Mouse (Mus musculus) ovary, postnatal 14 days (tissue): ENCODE results near the gene Rasgef1b.
"Not testable (repeated sequence)": the region's sequence is repeated elsewhere in the genome, so short reads cannot be mapped to it uniquely, and the experiment has no call there.

Experiments
- DNase-seq: peaks from one replicate; pipeline ENCODE4 v3.0.0; 2022; ENCODE audit warnings: low spot score

The Rasgef1b gene

DNA sequence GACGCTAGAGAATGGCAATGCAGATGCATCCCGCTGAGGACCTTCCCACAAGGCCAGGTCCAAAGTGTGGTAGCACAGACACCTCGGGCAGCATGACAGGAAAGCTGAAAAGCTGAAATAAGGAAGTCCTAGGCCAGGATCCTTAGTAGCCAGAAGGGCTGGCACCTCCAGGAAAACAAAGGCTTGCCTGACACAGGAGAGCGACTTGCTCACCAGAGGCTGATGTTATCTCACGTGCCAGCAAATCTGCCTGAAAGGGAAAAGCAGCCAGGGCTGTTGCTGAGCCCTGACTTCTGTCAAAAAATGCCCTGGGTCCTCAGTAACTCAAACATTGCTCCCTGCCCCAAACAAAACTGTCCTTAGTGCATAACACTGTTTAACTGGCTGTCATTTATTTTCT, 478.0 kb downstream of the Rasgef1b start:
- no peak for DNase-seq

DNA sequence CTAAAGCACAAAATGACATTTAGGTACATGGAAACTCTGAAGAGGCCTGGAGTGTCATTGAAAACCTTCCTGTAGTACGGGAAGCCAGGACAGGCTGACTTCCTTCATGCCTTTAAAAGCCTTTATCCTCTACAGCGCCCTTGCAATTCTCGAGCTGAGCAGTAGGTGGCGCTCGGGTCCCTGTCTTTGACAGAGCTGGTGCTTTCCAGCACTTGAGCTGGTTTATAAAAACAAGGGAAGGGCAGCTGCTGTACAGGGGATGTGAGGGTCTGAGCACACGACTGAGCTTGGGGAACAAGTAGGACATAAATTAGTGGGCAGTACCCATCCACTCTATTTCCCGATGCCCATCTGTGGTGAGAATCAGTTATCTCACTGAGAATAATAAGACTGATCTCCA, 480.4 kb downstream of the Rasgef1b start:
- DNase-seq: peak; percentile 98

DNA sequence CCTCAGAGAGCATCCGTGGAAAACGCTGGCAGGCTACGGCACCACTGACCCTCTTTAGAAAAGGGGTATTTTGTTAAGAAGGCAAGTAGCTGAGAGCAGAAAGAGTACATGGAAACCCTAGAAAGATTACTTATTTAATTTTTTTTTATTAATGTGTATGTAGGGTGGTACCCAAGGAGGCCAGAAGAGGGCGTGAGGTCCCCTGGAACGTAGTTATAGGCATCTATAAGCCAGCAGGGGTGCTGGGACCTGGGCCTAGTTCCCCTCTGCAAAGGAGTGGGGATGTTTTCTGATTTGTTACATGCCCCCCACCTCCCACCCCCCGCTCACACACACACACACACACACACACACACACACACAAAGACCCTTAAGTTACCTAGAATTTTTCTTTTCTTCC, 480.9 kb downstream of the Rasgef1b start:
- DNase-seq: no peak

DNA sequence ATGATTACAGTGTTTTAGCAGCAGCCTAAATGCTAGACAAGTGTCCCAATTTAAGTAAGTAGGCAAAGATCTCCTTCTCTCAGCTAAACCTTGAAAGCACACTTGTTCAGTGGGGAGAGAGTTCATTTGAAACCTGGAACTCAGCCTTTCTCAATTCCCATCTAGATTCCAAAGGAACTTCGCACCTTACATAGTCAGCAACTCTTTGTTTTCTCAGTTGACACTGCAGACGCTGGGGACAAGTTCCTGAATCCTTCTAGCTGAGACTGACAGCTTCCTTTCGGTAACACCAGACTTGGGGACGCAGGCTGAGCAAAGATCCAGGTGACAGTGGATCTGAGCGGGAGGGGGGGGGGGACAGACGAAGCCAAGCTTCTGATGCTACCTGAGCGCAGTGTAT, 481.4 kb downstream of the Rasgef1b start:
- DNase-seq: no peak

DNA sequence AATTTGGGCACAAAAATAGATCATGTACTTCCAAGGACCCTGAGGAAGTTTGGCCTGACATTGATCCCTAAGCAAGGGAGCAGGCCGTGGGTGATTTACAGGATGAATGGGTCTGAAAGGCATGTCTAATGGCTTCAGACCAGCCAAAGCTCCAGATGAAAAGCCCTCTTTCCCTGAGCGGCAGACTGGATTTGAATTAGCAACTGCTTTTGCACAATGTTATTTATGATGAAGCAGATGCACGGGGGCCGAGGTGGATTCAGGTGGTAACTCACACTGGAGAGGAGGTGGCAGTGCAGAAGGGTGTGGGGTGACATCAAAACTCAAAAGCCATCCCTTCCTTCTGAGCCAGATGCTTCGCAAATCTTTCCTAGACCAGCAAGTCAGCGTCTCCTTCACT, 481.9 kb downstream of the Rasgef1b start:
- no peak for DNase-seq

DNA sequence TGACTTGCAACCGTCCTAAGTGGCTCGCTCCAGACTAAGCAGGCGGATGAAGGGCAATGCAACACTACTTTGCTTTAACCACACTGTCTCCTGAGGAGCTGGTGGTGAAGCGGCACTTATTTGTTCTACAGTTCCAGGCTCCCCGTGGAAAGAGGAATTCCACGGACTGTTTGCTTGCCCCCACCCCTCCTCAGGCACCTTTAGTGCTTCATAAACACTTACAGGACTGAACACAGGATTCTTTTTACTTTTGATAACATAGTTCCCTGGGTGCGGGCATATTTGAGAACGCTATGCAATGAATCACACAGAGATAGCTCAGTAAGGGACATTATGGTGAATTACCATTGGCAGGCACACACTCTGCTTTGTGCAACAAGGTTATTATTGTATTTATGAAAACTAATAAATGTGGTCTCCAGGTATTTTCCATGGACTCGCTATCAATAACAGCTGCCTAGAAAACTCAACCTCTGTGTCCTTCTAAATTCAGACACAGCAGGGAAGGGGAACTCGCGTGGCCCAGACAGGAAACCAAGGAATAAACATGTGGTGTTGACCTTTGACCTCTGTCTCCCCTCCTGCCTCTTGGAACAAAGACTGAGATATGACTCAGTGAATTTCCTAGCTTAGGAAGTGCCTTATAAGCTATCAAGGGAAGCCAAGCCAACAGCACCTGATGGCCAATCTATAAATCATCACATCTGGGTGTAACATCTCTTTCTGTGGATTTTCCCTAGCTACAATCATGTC, 486.7 kb downstream of the Rasgef1b start:
- DNase-seq: no peak

DNA sequence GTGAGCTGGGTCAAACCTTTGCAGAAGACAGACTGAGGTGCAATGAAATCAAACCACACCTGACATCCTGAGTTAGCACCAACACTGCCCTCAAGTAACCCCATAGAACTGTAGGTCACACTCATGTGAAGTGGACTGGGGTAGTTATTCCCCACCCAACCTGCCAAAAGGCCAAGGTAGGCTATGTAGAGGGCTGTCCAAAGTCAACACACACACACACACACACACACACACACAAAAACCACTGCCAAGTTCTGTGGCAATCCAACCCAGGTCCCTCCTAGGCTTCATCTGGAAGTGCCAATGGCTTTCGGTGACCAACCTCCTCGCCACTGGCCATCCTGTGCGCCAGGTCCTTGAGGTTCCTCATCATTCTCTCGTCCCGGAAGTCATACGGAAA, 488.4 kb downstream of the Rasgef1b start:
- no peak for DNase-seq

DNA sequence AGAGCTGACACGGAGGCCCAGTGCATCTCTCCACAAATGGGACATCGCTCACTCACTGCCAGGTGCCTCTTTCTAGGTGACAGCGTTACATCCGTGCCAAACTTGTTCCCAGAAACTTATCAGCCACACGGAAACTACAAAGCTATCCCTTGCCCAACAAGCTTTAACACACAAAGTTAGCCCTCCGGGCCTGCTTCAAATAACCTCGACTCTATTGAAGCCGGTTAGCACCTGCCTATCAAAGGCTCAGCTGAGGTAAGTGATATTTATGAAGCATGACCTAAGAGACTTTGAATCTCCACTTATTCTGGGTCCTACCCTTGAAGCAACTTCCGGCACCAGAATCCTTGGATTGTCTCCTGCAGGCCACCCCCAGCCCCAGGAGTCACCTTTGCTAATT, 489.2 kb downstream of the Rasgef1b start:
- DNase-seq: no peak

DNA sequence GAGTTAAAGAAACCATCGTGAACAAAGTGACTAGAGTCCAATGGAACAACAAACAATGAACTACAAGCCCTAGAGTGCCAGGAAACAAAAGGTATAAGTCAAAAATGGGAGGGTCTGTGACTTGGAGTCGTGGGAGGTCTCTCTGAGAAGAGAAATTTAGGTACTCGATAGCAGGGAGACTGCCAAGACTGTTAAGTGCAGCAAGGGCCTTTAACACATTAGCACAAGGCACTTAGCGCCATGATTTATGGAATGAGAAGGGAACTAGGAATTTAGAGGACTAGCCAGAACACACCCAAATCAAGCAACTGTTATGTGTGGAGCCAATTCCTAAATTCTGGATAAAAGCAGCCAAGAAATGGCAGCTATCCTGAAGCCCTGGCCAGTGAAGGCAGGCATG, 490.7 kb downstream of the Rasgef1b start:
- DNase-seq: no peak

DNA sequence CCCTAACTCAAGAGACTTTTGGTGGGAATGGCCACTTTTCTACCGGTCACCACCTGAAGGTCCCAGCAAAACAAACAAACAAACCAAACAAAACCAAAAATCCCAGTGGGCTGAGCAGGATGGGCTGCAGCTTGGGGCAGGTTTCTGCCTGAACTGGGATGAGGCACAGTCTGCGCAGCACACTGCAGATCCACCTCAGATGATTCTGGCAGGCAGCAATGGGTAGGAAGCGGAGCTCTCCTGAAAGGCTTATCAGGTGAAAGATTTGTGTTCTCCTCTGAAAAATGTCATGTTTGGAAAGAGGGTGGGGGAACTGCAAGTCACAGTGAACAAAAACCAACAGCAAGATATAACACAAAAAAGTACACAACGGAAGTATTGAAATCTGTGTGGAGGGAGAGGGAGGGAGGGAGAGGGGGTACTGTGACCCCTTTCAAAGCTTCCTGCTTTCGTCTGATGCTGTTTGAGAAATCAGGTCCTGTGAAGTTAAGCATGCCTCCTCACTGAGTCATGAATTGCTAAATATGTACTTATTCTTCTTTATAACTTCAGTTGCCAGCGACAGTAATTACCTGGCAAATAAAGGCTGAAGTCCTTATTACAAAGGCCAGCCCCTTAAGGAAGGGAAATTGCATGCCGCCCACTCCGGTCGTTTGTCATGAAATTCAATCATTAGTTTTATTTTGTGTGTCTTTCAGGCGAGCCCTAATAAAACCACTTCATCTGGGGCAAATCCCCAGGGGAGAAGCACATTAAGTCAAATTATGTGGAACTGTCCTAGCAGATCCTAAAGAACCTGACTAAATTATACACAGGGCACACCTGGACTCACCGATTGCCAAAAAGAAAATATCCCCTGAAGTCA, 491.7 kb downstream of the Rasgef1b start:
- DNase-seq: no peak

DNA sequence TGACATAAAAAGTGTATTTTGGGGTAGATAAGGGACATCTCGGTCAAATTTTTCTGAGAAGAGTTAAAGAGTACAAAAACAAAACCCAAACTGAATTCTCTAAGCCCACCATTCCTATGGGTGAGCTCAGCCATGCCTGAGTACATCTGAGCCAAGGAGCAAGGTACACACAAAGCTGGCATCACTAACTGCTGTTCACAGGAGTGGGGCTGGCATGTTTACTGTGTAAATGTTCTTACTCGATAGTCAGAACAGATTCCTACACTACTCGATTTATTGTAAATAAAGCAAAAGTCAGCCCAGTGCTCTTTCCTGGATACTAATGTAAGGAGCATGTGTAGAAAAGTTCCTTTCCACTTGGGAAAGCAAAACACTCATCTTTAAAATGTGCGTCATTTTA, 492.4 kb downstream of the Rasgef1b start:
- DNase-seq: no peak

DNA sequence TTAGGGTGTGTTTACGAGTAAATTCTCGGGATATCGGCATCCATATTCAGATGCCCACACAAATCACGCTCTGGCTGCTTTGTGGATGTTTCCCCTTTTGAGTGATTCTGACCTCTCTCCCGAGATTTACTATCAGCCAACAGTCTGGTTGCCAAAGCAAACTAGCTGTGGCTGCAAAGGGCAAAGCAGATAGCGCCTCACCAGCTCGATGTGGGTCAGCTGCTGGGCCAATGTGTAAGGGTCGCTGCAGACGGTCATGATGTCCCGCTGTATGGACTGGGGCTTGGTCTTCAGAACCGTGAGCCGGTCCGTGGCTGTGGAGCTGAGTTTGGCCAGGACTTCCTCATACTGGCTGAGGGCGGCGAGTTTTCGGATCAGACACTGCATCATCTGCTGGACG, 494.6 kb downstream of the Rasgef1b start:
- DNase-seq: no peak

DNA sequence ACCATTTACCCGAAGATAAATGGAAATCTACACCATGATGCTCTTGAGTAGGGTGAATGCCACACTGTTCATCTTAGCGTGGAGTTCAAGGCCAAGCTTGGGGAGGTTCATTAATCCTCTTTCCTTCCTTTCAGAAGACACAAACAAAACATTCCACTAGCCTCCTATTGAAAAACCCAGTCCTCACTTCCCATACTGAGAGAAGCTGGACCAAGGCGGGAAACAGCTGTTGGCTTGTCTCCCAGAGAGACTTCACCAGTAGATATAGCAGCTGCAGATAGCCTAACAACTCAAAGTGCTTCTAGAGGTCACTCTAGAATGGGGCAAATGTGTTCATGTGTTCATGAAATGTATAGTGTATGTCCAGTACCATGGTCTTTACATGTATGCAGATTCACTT, 495.7 kb downstream of the Rasgef1b start:
- no peak for DNase-seq

DNA sequence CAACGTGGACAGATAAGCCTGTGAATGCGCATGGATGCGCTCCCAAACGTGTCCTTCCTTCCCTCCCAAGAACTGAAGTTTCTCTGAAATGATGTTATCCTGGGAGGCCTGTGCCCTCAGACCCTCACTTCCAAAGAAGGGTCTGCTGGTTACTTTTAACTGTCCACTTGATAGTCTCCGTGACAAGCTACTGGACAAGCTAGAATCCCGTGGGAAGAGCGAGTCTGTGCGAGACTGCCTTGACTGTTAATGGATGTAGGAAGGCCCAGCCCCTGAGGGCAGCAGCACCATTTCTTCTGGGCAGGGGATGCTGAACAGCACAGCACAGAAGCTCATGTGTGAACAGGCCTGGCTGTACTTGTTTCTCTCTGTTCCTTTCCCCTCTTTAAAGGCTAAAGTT, 496.5 kb downstream of the Rasgef1b start:
- DNase-seq: no peak

DNA sequence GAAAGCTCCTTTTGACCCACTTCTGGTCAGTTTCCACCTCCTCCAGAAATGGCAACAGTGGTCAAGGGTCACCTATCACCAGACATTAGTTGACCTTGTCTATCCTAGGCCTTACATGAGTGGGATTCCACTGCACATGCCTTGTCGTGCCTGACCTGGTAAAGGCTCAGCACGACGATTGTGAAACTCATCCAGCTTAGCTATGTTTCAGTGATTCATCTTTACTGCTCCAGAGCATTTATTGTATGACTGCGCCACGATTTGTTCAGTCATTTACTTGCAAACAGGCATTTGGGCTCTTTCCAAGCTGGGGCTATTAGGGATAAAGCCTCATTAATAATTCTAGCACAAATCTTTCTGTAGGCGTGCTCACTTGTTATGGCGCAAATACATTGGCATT, 498.4 kb downstream of the Rasgef1b start:
- no peak for DNase-seq

DNA sequence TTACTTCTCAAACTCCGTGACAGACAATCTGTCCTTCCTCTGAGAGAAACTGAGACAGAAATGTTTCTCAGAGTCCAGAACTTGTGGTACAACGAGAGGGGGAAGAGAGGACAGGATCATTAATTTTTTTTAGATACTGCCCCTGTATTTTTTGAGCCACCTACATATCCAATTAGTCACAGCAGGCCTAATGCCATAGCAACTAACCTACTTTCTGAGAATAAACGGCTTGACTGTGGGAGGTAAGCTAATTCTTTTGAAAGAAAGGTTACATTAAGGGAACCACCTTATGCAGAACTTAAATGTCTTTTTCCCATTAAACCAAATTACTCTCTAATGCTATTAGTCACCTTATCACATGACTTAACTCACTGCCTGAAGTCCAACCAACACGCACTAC, 501.5 kb downstream of the Rasgef1b start:
- DNase-seq: no peak

DNA sequence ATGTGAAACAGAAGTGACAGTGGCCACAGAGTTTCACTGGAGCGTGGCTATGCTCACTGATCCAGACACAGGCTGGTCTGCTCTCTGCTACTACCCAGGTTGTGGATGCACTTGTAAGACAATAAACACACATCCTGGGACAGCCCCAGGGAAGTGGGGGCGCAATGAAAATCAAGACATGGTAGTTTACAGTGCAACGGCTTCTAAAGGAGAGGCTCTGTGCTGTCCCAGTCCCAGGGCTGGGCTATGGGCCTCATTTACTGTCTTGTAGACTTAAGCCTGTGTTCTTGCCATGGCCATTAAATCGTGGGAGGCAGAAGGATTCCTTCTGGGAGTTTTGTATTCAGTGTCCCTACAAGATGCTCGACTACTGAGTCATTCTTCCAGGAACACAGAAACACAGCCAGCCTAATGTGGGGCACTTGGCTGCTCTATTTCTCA, 504.3 kb downstream of the Rasgef1b start:
- no peak for DNase-seq

DNA sequence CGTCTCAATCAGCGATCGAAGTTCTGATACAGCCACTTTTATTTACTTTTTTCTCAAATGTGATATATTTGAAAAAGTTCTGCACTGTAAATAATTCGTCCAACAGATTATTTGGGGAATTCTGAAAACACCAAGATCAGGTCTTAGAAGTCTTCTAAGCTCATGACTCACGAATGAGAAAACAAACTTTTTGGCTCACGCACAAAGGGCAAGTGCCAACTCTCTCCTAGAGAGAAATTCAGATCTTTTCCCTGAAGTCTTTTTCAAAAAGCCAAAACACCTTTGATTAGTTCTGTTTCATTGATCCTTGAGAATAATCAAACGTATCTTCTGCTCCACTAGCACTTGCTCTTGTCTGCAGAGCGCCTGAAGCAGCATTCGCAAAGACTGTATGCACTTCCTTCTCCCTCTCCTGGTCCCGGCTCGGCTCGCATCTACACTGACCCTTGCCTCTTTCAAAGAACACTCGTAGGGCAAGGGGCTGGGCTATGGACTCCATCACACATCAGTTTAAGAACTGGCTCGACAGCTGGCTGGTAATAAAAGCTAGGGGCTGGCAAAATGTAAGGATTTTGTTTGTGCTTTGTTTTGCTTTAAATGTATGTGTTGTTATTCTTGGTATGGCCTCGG, 504.9 kb downstream of the Rasgef1b start:
- DNase-seq: no peak

DNA sequence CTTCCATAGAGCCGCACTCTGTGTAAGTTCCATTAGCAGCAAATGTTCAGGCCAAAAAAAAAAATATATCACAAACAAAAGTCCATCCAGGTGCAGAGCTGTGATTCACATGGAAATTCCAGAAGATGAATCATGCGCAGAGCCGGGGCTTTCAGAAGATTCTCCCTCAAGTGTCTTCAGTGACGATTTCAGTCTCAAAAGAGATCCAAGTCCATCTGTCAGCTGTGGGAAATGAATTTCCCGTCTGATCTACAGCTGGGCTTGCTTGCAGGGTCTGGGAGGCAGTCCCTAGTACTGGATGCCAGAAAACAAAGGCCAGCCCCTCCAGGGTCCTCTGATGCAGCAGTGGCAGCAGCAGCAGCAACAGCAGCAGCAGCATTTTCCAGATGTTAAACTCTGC, 510.5 kb downstream of the Rasgef1b start:
- DNase-seq: no peak

DNA sequence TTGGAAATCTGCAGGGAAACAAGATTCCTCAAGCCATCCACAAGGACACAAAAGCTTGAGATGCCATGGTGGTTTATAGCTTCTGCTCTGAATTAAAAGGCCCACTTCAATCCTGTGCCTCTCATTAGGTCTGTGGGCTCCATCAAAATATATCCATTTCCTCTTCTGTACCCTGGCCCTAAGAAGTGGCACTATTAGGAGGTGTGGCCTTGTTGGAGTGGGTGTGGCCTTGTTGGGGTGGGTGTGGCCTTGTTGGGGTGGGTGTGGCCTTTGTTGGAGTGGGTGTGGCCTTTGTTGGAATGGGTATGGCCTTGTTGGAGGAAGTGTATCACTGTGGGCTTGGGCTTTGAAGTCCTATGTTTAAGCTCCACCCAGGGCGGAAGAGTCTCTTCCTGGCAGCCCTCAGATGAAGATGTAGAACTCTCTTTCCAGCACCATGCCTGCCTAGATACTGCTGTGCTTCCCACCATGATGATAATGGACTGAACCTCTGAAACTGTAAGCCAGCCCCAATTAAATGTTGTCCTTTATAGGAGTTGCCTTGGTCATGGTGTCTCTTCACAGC, 512.2 kb downstream of the Rasgef1b start:
- not testable (repeated sequence) for DNase-seq

DNA sequence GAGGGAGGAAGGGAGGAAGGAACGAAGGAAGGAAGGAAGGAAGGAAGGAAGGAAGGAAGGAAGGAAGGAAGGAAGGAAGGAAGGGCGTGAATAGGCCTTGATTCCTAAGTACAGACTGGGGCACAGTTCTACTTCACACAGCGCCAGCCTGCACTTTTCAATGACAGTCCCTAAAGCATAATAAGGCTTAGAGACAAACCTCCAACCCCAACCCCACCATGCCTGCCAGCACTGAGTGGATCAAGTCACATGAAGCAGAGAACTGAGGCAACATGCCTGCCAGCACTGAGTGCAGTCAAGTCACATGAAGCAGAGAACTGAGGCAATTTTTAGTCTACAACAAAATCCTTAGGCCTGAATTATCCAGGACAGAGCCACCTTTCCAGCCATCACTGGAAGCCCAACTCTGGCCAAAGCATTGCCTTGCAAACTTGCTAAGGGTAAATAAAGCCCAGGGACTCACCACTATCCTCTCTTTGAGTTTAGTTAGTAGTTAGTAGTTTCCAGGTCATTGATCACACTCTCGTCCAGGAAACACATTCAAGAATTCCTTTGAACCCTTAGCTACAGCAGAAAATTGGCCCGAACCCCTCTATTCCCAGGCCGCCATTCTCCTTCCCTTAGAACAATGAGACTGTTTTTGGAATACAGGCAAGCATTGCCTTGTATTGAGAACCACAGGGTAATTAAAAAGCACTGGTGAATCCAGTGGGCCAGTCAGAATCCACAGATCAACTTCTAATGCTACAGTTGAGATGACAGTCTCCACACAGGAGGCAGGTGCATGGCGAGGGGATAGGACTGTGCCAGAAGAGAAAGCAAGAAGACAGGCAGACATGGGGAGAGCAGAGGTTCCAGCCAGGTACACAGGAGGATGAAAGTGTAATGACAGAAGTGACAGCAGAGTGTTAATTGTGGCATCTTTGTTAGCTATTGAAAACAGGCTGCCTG, 513.4 kb downstream of the Rasgef1b start:
- DNase-seq: no peak

DNA sequence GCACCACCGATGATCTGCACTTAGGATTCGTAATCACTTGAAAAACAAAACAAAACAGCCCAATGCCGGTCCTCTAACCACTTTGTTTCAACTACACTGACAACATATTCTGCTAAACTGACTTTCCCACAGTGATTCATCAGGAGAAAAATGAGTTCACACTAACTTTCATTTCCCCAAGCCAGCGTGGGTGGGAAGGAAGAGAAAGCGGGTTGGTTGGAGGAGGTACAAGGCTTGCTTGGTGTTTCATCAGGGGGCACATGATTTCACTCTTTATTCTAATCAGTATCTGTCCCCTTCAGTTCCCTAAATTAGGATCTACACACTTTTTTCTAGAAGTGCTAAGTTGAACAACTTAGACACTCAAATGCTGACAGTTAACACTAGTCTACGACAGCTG, 514.5 kb downstream of the Rasgef1b start:
- no peak for DNase-seq
